Mouse (Mus musculus): ENCODE measurements at regions not wholly inside any gene's neighbourhood (a gene's known extent, or its start where the extent isn't known, plus 50 kb on each side); places are given as distances from the start of the nearest gene placed in this dataset.
A peak's percentile ranks its signal among the peaks of the same experiment; 100 is the strongest.

DNA sequence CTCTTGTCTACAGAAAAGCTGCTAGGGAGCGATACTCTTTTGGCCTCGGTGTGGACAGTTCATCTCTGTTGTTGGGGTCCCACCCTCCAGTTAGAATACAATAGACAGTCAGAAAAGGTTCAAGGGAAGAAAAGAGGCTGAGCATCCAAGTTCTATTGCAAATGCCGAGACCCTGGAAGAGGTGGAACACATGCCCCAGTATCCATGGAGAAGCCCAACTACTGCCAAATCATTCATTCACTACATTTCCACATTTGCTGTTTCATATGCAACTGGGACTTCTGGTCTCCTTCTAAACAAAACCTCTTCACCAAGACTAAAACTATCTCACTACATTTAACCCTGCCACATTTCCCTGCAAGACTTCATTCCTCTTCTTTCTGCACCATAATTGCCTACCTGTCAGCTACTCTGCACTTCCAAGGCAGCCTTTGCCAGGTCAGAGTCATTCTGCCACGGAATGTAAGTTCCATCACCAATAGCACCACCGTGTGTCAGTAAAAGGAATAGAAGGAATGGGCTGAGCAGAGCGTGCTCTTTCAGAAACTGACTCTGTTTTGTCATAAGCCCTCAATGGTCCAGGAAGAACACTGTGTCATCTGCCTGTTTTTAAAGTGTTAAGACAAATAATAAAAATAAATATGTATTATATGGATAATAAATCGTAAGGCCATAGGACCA lies 92.0 kb upstream of the Nxt1 start:
- TF ChIP-seq EP300 (IDR thresholded peaks at IDR 0.05; ENCODE audit: insufficient read depth, low read depth, low read length) = 0 out of 2 replicates have a peak, but pooled peaks have one; percentile 28
- TF ChIP-seq CTCF (IDR thresholded peaks at IDR 0.05) = peak; percentile 92
- no peak for TF ChIP-seq POLR2A (IDR thresholded peaks at IDR 0.05; ENCODE audit: insufficient read depth, low read depth, low read length)

Measured in heart, adult 2 months (tissue).